Mouse (Mus musculus) hindbrain, embryonic 15.5 days (tissue): ENCODE measurements around the gene Pnma1. TPM values are rescaled to one million over a fixed set of nuclear protein-coding genes. Genes with fewer than 3 reads are reported as not detected.

Source experiments
- ATAC-seq: fragments of 200-750 bp; cut with Nextera tagmentation; 2 replicates; pipeline ENCODE4 v1.8.0; 2017; ENCODE audit warnings: low read depth, moderate number of reproducible peaks, moderate TSS enrichment; ENCODE audit not compliant: low FRiP score
- H3K27ac ChIP-seq: fragments of 300-500 bp; sonication (generic); replicated peaks from 2 replicates; pipeline ENCODE4 v1.5.1; 2015; ENCODE audit warnings: mild to moderate bottlenecking, inconsistent platforms
- H3K27me3 ChIP-seq: fragments of 300-500 bp; sonication (generic); 2 replicates; pipeline ENCODE4 v1.6.1; 2015; ENCODE audit warnings: control low read depth, inconsistent platforms
- H3K36me3 ChIP-seq: fragments of 300-500 bp; sonication (generic); 2 replicates; pipeline ENCODE4 v1.6.1; 2015; ENCODE audit warnings: control low read depth, inconsistent platforms
- H3K4me1 ChIP-seq: fragments of 300-500 bp; sonication (generic); replicated peaks from 2 replicates; pipeline ENCODE4 v1.6.1; 2015; ENCODE audit warnings: control low read depth, inconsistent platforms
- H3K4me2 ChIP-seq: fragments of 300-500 bp; sonication (generic); 2 replicates; pipeline ENCODE4 v1.6.1; 2015; ENCODE audit warnings: moderate library complexity, mild to moderate bottlenecking, inconsistent platforms
- H3K4me3 ChIP-seq: fragments of 300-500 bp; sonication (generic); 2 replicates; pipeline ENCODE4 v1.5.1; 2015; ENCODE audit warnings: mild to moderate bottlenecking, inconsistent platforms
- H3K9ac ChIP-seq: fragments of 300-500 bp; sonication (generic); 2 replicates; pipeline ENCODE4 v1.6.1; 2015; ENCODE audit warnings: inconsistent platforms
- H3K9me3 ChIP-seq: fragments of 300-500 bp; sonication (generic); 2 replicates; pipeline ENCODE4 v1.6.1; 2016; ENCODE audit warnings: control low read depth, inconsistent platforms
- WGBS: fragments of 180-500 bp; shearing (Covaris S2); methylation state at CpG from one replicate; pipeline ENCODE4 v1.1.7; 2015; 5-methylcytosine and 5-hydroxymethylcytosine counted together
- polyA plus RNA-seq: library from polyadenylated mRNA; unstranded; fragments of >200 nt; fragmentation: Nextera tagmentation; extraction: Ambion mirVana; gene quantifications from 2 replicates; pipeline ENCODE4 v1.2.1, GENCODE M21; 2015

The Pnma1 gene
- polyA plus RNA-seq, result 4.0 and 4.5 TPM in 2 replicates

DNA sequence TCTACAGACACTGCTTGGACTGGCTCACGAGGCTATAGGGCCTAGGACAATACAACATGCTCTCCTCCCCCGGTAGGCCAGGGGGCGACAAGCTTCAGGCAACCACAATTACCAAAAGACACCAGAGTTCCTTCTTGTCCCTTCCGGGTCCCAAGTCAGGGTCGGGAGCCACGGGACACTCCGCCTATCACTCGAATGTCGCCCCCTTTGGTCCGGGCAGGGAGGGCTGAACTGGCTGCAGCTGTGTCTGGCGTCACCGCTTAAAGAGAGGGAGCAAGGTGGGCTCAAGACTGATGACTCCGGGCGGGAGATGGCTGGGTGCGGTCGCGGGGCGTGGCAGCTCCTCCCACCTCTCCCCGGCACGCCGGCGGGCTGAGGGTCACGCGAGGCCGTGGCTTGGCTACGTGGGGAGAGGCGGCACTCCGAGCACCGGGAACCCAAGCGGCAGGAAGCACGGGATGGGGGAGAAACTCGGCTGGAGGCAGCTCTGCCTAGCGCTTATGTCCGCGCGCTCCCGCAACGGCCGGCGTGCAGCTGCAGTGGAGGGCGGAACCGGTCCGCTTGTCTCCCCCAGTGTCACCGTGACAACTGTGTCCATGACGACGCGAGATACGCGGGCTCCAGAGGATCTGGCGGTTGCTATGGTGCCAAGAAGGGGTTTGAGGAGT, at the start of gene Pnma1:
Gene Pnma1 (minus strand): TSS at position 536 of the 668 bp plus-strand sequence.
- H3K9ac ChIP-seq, result peak within 1 kb of the TSS; percentile 62
- ATAC-seq, result peak; percentile 93
- no peaks in the 10 kb centered on the region for H3K27me3 ChIP-seq
- H3K36me3 ChIP-seq, result 0 out of 2 replicates have a peak, but pooled peaks cover 3% of the 10 kb centered on the region
- under 1% methylated on average over 49 of the region's 50 CpGs for WGBS
- H3K27ac ChIP-seq, result peak within 1 kb of the TSS; percentile 80
- peak within 1 kb of the TSS; percentile 61 for H3K4me3 ChIP-seq
- H3K9me3 ChIP-seq, result no peaks in the 10 kb centered on the region
- H3K4me2 ChIP-seq, result peak within 1 kb of the TSS; percentile 81
- H3K4me1 ChIP-seq, result peaks cover 21% of the 10 kb centered on the region

DNA sequence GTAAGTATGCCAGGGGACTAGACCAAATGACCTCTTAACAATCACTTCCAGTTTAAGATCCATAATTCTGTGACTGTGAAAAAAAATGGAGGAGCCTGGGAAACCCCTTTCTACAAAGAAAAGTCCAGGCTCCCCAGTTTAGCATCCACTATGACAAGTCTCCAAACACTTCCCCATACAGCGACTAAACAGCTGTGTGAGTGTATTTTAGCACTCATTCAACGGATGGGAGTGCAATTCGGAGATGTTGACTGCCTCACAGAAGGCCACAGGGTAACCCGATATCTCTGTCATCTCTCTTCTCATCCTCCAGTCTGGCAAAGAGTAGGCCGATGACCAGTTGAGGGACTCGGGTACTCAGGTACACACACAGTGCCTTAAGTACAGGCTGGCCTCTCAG, 46.9 kb upstream of the Pnma1 start:
- Histone ChIP-seq H3K4me3 (no peak overlapping the region), H3K27ac (no peak overlapping the region), H3K27me3 (no peaks in the 10 kb centered on the region), H3K4me2 (no peak overlapping the region; the same call in 1 of the 2 replicates), H3K36me3 (no peaks in the 10 kb centered on the region), H3K9me3 (no peaks in the 10 kb centered on the region), H3K9ac (no peak overlapping the region), H3K4me1 (peaks cover 42% of the 10 kb centered on the region)
- WGBS, result 65% methylated on average over 6 of the region's 6 CpGs
- ATAC-seq, result no peak

DNA sequence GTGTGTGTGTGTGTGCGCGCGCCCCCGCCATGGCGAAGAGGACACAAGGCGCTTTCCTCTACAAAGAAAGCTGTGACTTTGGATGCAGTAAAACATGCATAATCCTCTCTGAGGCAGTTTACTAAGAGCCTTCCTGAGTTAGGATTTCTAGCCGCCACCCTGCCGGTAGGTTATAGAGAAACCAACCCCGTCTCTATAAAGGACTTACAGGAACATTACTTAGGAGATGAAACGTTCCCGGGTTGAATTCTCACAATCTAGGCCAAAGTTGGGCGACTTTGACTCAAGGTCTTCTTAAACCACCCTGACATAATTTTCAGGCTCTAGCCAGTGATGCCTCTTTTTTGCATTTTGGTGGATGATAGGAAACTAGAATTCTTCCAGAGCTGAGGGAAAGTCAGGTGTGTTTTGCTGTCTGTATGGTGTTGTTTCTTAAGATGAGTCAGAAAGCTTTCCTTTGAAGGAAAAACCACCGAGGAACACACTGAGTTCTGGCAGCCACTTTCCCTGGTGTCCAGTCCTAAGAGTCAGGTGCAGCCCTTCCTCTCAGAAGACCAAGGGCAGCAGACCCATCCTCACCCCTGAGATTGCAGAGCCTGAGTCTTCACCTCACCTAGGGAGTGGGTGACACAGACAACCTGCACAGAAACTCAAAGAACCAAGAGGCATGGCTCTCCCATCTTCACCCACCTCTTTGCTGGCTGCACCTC, 46.3 kb upstream of the Pnma1 start:
- no peak for ATAC-seq
- Histone ChIP-seq H3K4me3 (peak overlapping the region; percentile 86), H3K4me2 (peak overlapping the region; percentile 88), H3K9ac (peak overlapping the region; percentile 85), H3K27ac (peak overlapping the region; percentile 94), H3K4me1 (peaks cover 48% of the 10 kb centered on the region), H3K9me3 (no peaks in the 10 kb centered on the region), H3K27me3 (no peaks in the 10 kb centered on the region), H3K36me3 (no peaks in the 10 kb centered on the region)
- 5% methylated on average over 10 of the region's 13 CpGs for WGBS

DNA sequence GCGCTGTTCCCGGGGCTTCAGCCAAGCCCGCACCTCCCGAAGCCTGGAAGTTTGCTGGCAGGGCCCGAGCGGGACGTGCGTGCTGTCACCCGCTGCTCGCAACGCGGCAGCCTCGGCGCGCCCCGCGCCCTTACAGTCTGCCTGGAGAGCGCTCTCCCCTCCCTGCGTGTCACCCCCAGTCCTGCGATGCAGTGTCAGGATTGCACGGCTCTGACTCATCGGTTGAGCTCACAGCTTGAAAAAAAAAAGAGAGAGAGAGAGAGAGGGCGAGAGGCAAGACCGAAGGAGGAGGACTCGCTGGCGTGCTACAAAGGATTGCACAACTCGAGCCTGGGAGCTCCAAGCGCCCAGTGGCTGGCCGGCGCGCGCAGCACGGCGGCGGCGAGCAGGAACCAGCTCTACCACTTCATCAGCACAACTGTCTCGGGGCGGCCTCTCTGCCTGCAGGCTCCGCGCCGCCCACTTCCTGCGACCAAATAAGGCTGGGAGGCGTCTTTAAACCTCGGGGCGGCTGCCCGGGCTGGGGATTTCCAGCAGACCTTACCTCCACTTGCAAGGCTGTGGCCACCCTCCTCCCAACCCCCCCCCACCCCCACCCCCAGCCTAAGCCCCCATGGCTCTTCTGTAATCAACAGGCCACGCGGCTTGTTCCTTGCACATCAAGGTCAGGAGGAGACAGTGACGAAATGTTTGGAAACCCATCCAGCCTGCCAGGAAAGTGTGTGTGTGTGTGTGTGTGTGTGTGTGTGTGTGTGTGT, 45.5 kb upstream of the Pnma1 start:
- H3K27ac ChIP-seq, result peak overlapping the region; percentile 94
- no peaks in the 10 kb centered on the region for H3K27me3 ChIP-seq
- H3K9me3 ChIP-seq, result no peaks in the 10 kb centered on the region
- peak overlapping the region; percentile 88 for H3K4me2 ChIP-seq
- H3K4me1 ChIP-seq, result peaks cover 55% of the 10 kb centered on the region
- WGBS, result 0% methylated on average over 48 of the region's 49 CpGs
- peak overlapping the region; percentile 85 for H3K9ac ChIP-seq
- peak overlapping the region; percentile 86 for H3K4me3 ChIP-seq
- ATAC-seq, result peak; percentile 75
- H3K36me3 ChIP-seq, result no peaks in the 10 kb centered on the region

DNA sequence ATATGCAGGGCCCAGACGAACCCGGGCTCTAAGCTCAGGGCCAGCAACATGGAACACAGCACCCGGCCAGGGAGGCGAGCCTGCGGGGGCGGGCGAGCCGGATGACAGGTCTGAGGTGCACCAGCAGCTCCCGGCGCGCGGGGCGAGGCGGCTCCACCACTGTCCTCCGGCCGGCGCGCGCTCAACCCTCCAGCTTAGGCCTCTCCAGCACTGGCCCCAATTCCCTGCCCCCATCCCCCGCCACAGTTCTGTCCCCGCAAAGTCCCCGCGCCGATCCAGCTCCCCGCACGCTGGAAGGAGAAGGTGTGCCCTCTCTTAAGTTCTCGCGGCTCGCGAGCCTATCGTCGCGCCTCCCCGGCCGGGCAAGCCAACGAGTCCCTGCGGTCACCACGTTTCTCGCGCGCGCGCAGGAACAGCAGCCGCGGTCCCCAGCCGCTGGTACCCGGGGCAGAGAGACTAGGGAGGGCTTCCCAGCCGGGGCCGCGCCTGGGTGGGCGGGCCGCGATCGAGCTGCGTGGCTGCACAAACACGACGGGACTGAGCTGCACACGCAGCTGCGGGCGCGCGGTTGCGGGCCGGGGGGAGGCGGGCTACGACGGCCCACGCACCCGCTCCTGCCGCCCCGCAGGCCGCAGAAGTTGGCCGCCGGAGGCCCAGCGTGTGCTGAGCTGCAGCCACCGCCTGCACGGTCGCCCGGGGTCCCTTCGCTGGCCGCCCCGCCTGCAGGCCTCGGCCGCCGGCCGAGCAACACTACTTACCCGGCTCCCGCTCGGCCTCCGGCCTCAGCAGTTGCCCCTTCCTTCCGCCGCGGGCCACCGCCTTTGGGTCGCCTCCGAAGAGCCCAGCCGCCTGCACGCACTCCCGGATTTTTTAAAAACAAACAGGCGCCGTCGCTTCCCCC, 44.7 kb upstream of the Pnma1 start:
- peak overlapping the region; percentile 88 for H3K4me2 ChIP-seq
- H3K27me3 ChIP-seq, result no peaks in the 10 kb centered on the region
- under 1% methylated on average over 95 of the region's 102 CpGs for WGBS
- peak overlapping the region; percentile 94 for H3K27ac ChIP-seq
- peaks cover 63% of the 10 kb centered on the region for H3K4me1 ChIP-seq
- peak; percentile 61 for ATAC-seq
- peak overlapping the region; percentile 86 for H3K4me3 ChIP-seq
- H3K9ac ChIP-seq, result peak overlapping the region; percentile 85
- H3K36me3 ChIP-seq, result no peaks in the 10 kb centered on the region
- H3K9me3 ChIP-seq, result no peaks in the 10 kb centered on the region

DNA sequence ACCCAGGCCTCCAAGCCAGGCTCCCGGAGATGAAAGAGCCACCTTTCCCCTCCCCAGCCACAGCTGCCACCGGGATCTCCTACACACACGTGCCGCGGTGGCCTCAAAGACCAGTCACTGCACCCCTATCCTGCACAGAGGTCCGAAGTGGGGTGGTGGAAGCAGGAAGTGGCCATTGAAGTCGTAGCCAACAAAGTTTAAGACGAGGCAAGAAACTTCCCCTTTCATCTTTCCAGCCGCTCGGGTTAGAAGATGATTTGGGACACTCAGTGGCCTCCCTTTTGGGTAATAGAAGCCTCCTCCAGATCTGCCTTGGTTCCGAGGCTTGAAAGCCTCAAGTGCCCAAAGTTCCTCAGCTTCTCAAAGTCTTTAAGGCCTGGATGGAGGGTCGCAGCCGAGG, 44.0 kb upstream of the Pnma1 start:
- no peaks in the 10 kb centered on the region for H3K9me3 ChIP-seq
- peak overlapping the region; percentile 86 for H3K4me3 ChIP-seq
- H3K4me2 ChIP-seq, result peak overlapping the region; percentile 88
- no peak for ATAC-seq
- peaks cover 70% of the 10 kb centered on the region for H3K4me1 ChIP-seq
- H3K27me3 ChIP-seq, result no peaks in the 10 kb centered on the region
- peak overlapping the region; percentile 85 for H3K9ac ChIP-seq
- H3K27ac ChIP-seq, result peak overlapping the region; percentile 94
- 2% methylated on average over 13 of the region's 13 CpGs for WGBS
- no peaks in the 10 kb centered on the region for H3K36me3 ChIP-seq

DNA sequence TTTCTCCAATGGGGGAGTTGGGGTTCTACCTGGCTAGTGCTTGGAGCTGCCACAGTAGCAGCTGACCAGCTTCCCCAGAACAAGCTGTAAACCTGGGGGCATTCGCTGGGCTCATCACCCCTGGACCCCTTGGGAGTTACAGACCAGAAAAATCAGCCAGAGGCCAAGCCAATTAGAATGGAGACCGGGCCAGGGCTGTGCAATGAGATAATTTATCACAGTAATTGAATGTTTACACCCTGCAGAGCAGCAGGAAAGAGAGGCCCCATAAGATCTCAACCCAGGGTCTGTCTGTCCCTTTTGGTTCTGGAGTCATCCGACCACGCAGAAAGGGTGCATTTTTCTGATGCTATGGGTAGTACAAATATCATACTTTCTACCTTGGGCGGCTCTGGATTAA, 43.5 kb upstream of the Pnma1 start:
- Histone ChIP-seq H3K9me3 (no peaks in the 10 kb centered on the region), H3K27ac (no peak overlapping the region), H3K9ac (peak overlapping the region; percentile 85), H3K4me1 (peaks cover 75% of the 10 kb centered on the region), H3K4me3 (peak overlapping the region; percentile 86), H3K4me2 (peak overlapping the region; percentile 88), H3K36me3 (no peaks in the 10 kb centered on the region), H3K27me3 (no peaks in the 10 kb centered on the region)
- ATAC-seq, result no peak
- 16% methylated on average over 5 of the region's 5 CpGs for WGBS

DNA sequence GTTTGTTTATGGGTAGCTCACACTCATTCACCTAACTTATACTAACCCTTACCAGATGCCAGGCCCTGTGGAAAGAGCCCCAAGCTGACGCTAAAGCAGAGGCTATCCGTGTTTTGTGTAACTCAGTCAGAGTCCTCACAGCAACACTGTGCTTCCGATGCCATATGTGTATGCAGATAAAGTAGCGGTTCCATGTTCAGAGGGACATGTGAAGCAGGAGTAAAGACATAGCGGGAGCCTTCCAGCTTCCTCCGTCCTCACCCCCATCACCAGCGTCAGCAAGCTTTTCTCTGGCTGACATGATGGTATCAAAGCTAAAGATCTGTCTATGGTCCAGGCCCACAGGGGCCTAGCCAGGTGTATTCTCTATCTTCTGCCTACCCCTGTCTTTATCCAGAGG, 42.9 kb upstream of the Pnma1 start:
- 58% methylated on average over 7 of the region's 7 CpGs for WGBS
- Histone ChIP-seq H3K36me3 (no peaks in the 10 kb centered on the region), H3K27me3 (no peaks in the 10 kb centered on the region), H3K4me1 (peaks cover 81% of the 10 kb centered on the region), H3K9me3 (no peaks in the 10 kb centered on the region), H3K4me3 (no peak overlapping the region), H3K9ac (peak overlapping the region; percentile 85; the same call in 1 of the 2 replicates), H3K27ac (no peak overlapping the region), H3K4me2 (peak overlapping the region; percentile 88)
- ATAC-seq, result no peak

DNA sequence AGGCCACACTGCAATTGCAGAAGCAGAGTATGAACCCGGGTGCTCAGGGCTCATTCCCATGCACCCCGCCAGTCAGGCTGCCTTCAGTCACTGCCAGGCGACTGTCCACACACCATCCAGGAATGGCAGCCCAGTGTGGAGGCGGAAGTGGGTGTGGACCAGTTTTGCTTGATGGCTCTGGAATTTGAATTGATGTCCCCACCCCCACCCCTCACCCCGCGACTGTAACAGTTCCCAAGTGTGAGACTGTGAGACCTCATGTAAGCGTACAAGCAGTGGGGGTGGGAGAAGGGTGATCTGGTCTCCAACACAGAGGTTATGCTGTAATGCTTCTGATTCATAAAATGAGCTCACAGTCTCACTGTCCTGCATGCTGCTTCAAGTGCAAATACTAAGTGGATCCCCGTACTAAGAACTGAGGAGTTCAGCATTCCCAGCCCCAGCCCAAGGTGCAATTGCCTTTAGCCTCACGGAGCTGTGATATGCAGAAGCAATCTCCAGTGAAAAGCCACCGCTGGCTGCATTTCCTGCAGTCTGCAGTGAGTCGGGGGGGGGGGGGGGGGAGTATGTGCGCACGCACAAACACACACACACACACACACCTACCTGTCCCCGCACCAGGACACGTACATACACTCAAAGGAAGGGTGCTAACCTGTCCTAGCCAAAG, 42.0 kb upstream of the Pnma1 start:
- Histone ChIP-seq H3K9me3 (no peaks in the 10 kb centered on the region), H3K4me3 (no peak overlapping the region), H3K4me1 (peaks cover 79% of the 10 kb centered on the region), H3K27ac (no peak overlapping the region), H3K4me2 (peak overlapping the region; percentile 88), H3K27me3 (no peaks in the 10 kb centered on the region), H3K36me3 (no peaks in the 10 kb centered on the region), H3K9ac (0 out of 2 replicates have a peak overlapping the region, but pooled peaks have one; percentile 11)
- WGBS, result 40% methylated on average over 14 of the region's 15 CpGs
- ATAC-seq, result no peak

DNA sequence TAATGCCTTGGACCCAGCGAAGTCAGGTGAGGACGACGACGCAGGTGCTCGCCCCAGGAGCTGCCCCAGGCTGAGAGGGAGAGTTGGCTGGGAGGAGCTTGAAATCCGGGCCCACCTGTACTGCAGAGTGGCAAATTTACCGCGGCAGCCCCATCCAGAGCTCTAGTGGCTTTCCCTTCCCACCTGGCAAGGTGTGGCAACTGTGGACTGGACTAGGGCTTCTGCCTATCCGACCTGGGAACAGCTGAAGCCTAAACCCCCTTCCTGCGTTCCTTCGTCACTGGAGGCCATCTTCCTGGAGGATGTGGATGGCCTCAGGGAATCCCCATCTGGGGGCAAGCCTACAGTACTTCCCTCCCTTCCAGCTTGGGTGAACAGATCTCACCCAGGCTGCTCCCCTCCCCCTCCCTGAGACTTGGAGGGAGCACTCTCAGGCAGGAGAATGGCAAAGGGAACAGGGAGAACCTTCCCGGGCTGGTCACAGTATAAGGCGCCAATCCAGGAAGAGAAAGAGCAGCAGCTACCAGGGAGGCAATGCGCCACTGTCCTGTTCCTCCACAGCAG, 40.7 kb upstream of the Pnma1 start:
- 71% methylated on average over 14 of the region's 14 CpGs for whole genome bisulfite sequencing

More for the DNA sequence above, 40.7 kb upstream of the Pnma1 start:
- Histone ChIP-seq H3K36me3 (no peaks in the 10 kb centered on the region), H3K27ac (no peak overlapping the region), H3K27me3 (no peaks in the 10 kb centered on the region), H3K9me3 (no peaks in the 10 kb centered on the region), H3K4me2 (no peak overlapping the region), H3K9ac (no peak overlapping the region), H3K4me3 (no peak overlapping the region), H3K4me1 (peaks cover 68% of the 10 kb centered on the region)
- no peak for ATAC-seq
